Mouse (Mus musculus) activated CD4-positive, CD25-positive, alpha-beta regulatory T cell, adult 9 weeks (primary cell): ENCODE measurements around the gene Gm45140. TPM values are rescaled to one million over a fixed set of nuclear protein-coding genes. Genes with fewer than 3 reads are reported as not detected.

ENCODE experiments used
- polyA plus RNA-seq: library from polyadenylated mRNA; unstranded; fragments of 100-300 nt; shearing (Covaris generic); gene quantifications from one replicate; pipeline ENCODE4 v1.2.1, GENCODE M21; 2017

The Gm45140 gene
- 8.3 TPM for polyA plus RNA-seq

DNA sequence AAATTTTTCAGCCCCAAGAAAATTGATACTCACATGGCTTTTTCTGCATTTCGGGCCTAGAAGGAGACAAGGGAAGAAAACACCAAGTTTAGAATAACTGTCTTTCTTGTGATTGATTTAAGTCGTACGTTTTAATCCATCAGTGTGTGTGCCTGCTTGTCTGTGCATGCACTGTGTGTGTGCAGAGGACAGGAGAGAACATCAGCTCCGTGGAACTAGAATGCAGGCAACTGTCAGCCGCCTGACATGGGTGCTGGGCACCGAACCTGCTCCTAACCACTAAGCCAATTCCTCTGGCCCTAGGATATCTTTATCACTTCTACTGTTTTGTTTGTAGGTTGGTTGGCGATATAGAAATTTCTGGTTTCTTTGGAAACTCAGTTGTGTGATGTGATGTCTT is at the start of gene Gm45140:
Gm45140 (minus strand) TSS at position 101 of the 400 bp plus-strand sequence.

DNA sequence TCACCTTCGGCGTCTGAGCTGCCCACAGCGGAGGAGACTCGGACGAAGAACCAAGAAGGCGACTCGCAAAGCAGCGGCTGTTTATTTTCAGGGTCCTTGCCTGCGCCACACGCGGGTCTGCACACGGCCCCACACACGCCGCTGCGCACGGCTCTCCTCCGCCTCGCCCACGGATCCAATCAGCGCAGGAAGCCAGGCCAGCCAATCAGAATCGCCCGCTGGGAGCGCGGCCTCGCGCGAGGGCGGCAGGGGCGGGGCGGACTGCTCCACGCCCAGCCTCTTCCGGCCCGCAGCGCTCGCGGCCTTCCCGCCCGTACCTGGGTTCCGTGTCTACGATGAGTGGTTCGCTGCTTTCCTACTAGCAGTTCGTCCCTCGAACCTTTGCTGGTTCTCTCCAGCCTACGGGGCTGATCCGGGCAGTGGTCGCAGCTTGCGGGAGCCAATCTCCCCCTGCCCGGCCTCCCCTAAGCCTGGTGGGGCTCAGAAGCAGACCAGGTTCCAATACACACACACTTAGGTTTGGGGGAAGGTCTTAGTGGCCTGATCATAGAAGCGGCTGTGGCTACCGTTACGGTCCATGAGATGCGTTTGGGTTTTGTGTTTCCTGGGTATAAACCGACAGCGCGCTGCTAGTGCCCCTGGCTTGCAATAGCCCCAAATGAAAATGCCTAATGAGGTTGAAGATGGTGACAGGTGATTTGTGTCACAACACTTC is 15.5 kb upstream of the Gm45140 start, which contains the start of gene Cnbp:
Cnbp (minus strand) TSS at position 207 of the 715 bp plus-strand sequence.

GRCm38 (mm10) chr6:87838551-87839197 is 3.1 kb upstream of the Gm45140 start, which contains the start of gene Isy1:
Gene Isy1, minus strand, starts transcription at chr6:87838798.

DNA sequence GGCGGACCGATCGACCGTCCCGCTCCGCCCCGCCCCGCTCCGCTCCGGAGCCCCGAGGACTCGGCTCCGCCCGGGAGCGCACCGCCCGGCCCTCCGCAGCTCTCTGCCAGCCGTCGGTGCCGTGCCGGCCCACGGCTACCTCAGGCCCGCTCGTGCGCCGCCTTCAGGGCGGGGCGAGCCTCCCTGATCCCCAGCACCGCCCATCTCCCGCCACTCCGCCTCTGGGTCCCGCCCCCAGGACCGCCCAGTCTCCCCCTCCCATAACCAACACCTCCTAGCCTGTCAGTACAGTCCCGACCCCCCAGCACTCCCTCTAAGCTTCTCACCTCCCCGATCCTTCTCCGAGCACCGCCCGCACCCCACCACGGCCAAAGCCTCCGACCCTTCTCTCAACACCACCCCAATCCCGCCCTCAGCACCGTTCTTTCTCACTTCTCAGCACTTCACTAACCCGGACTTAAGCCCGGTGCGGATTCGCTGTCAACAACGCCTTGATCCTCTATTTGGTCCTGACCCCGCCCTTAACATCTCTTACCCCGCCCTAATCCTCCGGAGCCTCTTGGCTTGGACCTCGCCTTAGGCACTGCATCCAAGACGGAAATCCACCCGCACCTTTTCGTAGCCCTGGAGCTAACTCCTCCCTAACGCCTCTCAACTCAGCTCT is 23.8 kb downstream of the Gm45140 start, which contains the start of gene Rab43:
Rab43 (minus strand) TSS at position 490 of the 664 bp plus-strand sequence.

GRCm38 (mm10) chr6:87777842-87778241 is 57.8 kb downstream of the Gm45140 start, which contains the start of gene Gp9:
Gene Gp9, plus strand, starts transcription at chr6:87778072.

Other genes with a start within 250 kb of the Gm45140 start
- 0.13 TPM for gene Prokr1, start 245.1 kb downstream of the Gm45140 start, polyA plus RNA-seq
- 6.6 TPM for gene Aplf, start 163.6 kb downstream of the Gm45140 start, polyA plus RNA-seq
- gene Efcc1, start 104.9 kb downstream of the Gm45140 start, polyA plus RNA-seq: 0.33 TPM
- gene Gp9, start 57.7 kb downstream of the Gm45140 start, polyA plus RNA-seq: not detected
- gene Rab43, start 23.6 kb downstream of the Gm45140 start, polyA plus RNA-seq: 13.8 TPM
- 84.8 TPM for gene Isy1, start 3.0 kb upstream of the Gm45140 start, polyA plus RNA-seq
- gene Cnbp, start 15.3 kb upstream of the Gm45140 start, polyA plus RNA-seq: 1,064 TPM
- gene Copg1, start 52.0 kb upstream of the Gm45140 start, polyA plus RNA-seq: 176 TPM
- 54.8 TPM for gene Hmces, start 78.1 kb upstream of the Gm45140 start, polyA plus RNA-seq
- not detected for gene H1fx, start 145.8 kb upstream of the Gm45140 start, polyA plus RNA-seq
- 300 TPM for gene Rab7, start 209.5 kb upstream of the Gm45140 start, polyA plus RNA-seq
- gene Rpn1, start 248.7 kb upstream of the Gm45140 start, polyA plus RNA-seq: 286 TPM